Mouse (Mus musculus): ENCODE data around the gene Dnm3. TPM values are rescaled to one million over a fixed set of nuclear protein-coding genes. Genes with fewer than 3 reads are reported as not detected.

Gene Dnm3
- polyA plus RNA-seq, 1 experiment: 1.7 TPM

- TF ChIP-seq CTCF (IDR thresholded peaks at IDR 0.05; ENCODE audit: low read depth, low read length) (no peak), POLR2A (IDR thresholded peaks at IDR 0.05; ENCODE audit: insufficient read depth, low read length) (no peak), EP300 (IDR thresholded peaks at IDR 0.05; ENCODE audit: insufficient read depth, low read depth, low read length) (no peak)
- Histone ChIP-seq H3K4me1 (ENCODE audit: control insufficient read depth, insufficient read depth, low read length) (no peaks in the 10 kb centered on the region), H3K9ac (ENCODE audit: low read depth, poor library complexity, severe bottlenecking) (no peak overlapping the region), H3K36me3 (ENCODE audit: control insufficient read depth, insufficient read depth, low read length, poor library complexity, severe bottlenecking) (no peaks in the 10 kb centered on the region), H3K9me3 (replicated peaks; ENCODE audit: control insufficient read depth, insufficient read depth, low read length, poor library complexity, severe bottlenecking) (no peaks in the 10 kb centered on the region), H3K27ac (ENCODE audit: insufficient read depth, low read length) (no peak overlapping the region), H3K27me3 (ENCODE audit: control insufficient read depth, insufficient read depth, low read length, poor library complexity, severe bottlenecking) (no peaks in the 10 kb centered on the region), H3K4me3 (ENCODE audit: low read depth, low read length) (no peak overlapping the region)
Observed at GRCm38 (mm10) chr1:162207708-162208043, 270.2 kb downstream of the Dnm3 start.

GRCm38 (mm10) chr1:162206998-162207707 lies 270.7 kb downstream of the Dnm3 start:
- H3K4me1 ChIP-seq (ENCODE audit: control insufficient read depth, insufficient read depth, low read length): no peaks in the 10 kb centered on the region

GRCm38 (mm10) chr1:162202465-162203348 lies 275.1 kb downstream of the Dnm3 start:
- Histone ChIP-seq H3K4me3 (ENCODE audit: low read depth, low read length) (no peak overlapping the region), H3K27me3 (ENCODE audit: control insufficient read depth, insufficient read depth, low read length, poor library complexity, severe bottlenecking) (no peaks in the 10 kb centered on the region), H3K9me3 (replicated peaks; ENCODE audit: control insufficient read depth, insufficient read depth, low read length, poor library complexity, severe bottlenecking) (no peaks in the 10 kb centered on the region), H3K36me3 (ENCODE audit: control insufficient read depth, insufficient read depth, low read length, poor library complexity, severe bottlenecking) (no peaks in the 10 kb centered on the region), H3K4me1 (ENCODE audit: control insufficient read depth, insufficient read depth, low read length) (no peaks in the 10 kb centered on the region), H3K27ac (ENCODE audit: insufficient read depth, low read length) (no peak overlapping the region), H3K9ac (ENCODE audit: low read depth, poor library complexity, severe bottlenecking) (no peak overlapping the region)
- TF ChIP-seq EP300 (IDR thresholded peaks at IDR 0.05; ENCODE audit: insufficient read depth, low read depth, low read length): no peak
- no peak for TF ChIP-seq POLR2A (IDR thresholded peaks at IDR 0.05; ENCODE audit: insufficient read depth, low read length)
- TF ChIP-seq CTCF (IDR thresholded peaks at IDR 0.05; ENCODE audit: low read depth, low read length): no peak

More at GRCm38 (mm10) chr1:162206998-162207707, 270.7 kb downstream of the Dnm3 start:
- no peak for TF ChIP-seq POLR2A (IDR thresholded peaks at IDR 0.05; ENCODE audit: insufficient read depth, low read length)
- TF ChIP-seq CTCF (IDR thresholded peaks at IDR 0.05; ENCODE audit: low read depth, low read length): no peak
- TF ChIP-seq EP300 (IDR thresholded peaks at IDR 0.05; ENCODE audit: insufficient read depth, low read depth, low read length): no peak
- H3K4me3 ChIP-seq (ENCODE audit: low read depth, low read length): no peak overlapping the region
- H3K9ac ChIP-seq (ENCODE audit: low read depth, poor library complexity, severe bottlenecking): no peak overlapping the region
- no peaks in the 10 kb centered on the region for H3K36me3 ChIP-seq (ENCODE audit: control insufficient read depth, insufficient read depth, low read length, poor library complexity, severe bottlenecking)
- no peaks in the 10 kb centered on the region for H3K9me3 ChIP-seq (replicated peaks; ENCODE audit: control insufficient read depth, insufficient read depth, low read length, poor library complexity, severe bottlenecking)
- no peaks in the 10 kb centered on the region for H3K27me3 ChIP-seq (ENCODE audit: control insufficient read depth, insufficient read depth, low read length, poor library complexity, severe bottlenecking)
- no peak overlapping the region for H3K27ac ChIP-seq (ENCODE audit: insufficient read depth, low read length)

- Histone ChIP-seq H3K4me3 (ENCODE audit: low read depth, low read length) (no peak overlapping the region), H3K27ac (ENCODE audit: insufficient read depth, low read length) (no peak overlapping the region)
Observed at GRCm38 (mm10) chr1:162200446-162200845, 277.4 kb downstream of the Dnm3 start.

GRCm38 (mm10) chr1:162196812-162197680 lies 280.8 kb downstream of the Dnm3 start:
- Histone ChIP-seq H3K27me3 (ENCODE audit: control insufficient read depth, insufficient read depth, low read length, poor library complexity, severe bottlenecking) (no peaks in the 10 kb centered on the region), H3K27ac (ENCODE audit: insufficient read depth, low read length) (no peak overlapping the region)
- TF ChIP-seq EP300 (IDR thresholded peaks at IDR 0.05; ENCODE audit: insufficient read depth, low read depth, low read length) (no peak), CTCF (IDR thresholded peaks at IDR 0.05; ENCODE audit: low read depth, low read length) (no peak), POLR2A (IDR thresholded peaks at IDR 0.05; ENCODE audit: insufficient read depth, low read length) (no peak)

More at GRCm38 (mm10) chr1:162200446-162200845, 277.4 kb downstream of the Dnm3 start:
- H3K9me3 ChIP-seq (replicated peaks; ENCODE audit: control insufficient read depth, insufficient read depth, low read length, poor library complexity, severe bottlenecking): no peaks in the 10 kb centered on the region
- no peaks in the 10 kb centered on the region for H3K27me3 ChIP-seq (ENCODE audit: control insufficient read depth, insufficient read depth, low read length, poor library complexity, severe bottlenecking)
- no peak overlapping the region for H3K9ac ChIP-seq (ENCODE audit: low read depth, poor library complexity, severe bottlenecking)
- TF ChIP-seq CTCF (IDR thresholded peaks at IDR 0.05; ENCODE audit: low read depth, low read length) (no peak), EP300 (IDR thresholded peaks at IDR 0.05; ENCODE audit: insufficient read depth, low read depth, low read length) (no peak), POLR2A (IDR thresholded peaks at IDR 0.05; ENCODE audit: insufficient read depth, low read length) (no peak)
- H3K4me1 ChIP-seq (ENCODE audit: control insufficient read depth, insufficient read depth, low read length): no peaks in the 10 kb centered on the region
- H3K36me3 ChIP-seq (ENCODE audit: control insufficient read depth, insufficient read depth, low read length, poor library complexity, severe bottlenecking): no peaks in the 10 kb centered on the region

More at GRCm38 (mm10) chr1:162196812-162197680, 280.8 kb downstream of the Dnm3 start:
- Histone ChIP-seq H3K4me3 (ENCODE audit: low read depth, low read length) (no peak overlapping the region), H3K36me3 (ENCODE audit: control insufficient read depth, insufficient read depth, low read length, poor library complexity, severe bottlenecking) (no peaks in the 10 kb centered on the region), H3K9me3 (replicated peaks; ENCODE audit: control insufficient read depth, insufficient read depth, low read length, poor library complexity, severe bottlenecking) (no peaks in the 10 kb centered on the region), H3K9ac (ENCODE audit: low read depth, poor library complexity, severe bottlenecking) (no peak overlapping the region), H3K4me1 (ENCODE audit: control insufficient read depth, insufficient read depth, low read length) (no peaks in the 10 kb centered on the region)
